Mouse (Mus musculus): ENCODE data around the gene Fgfr2.

Gene Fgfr2

GRCm38 (mm10) chr7:131846066-131846905 is 1276.9 kb downstream of the Fgfr2 start:
- no peak for DNase-seq (ENCODE audit: low spot score in 2 of 2)

GRCm38 (mm10) chr7:131830261-131830660 is 1292.9 kb downstream of the Fgfr2 start:
- no peak for DNase-seq (ENCODE audit: low spot score in 2 of 2)

GRCm38 (mm10) chr7:131826811-131827210 is 1296.3 kb downstream of the Fgfr2 start:
- DNase-seq (ENCODE audit: low spot score in 2 of 2) = no peak

- DNase-seq (ENCODE audit: low spot score in 2 of 2) = peak; percentile 19 to 44
These were observed 1305.2 kb downstream of the Fgfr2 start for GRCm38 (mm10) chr7:131817976-131818375.

- DNase-seq (ENCODE audit: low spot score in 2 of 2) = no peak
These were observed 1306.5 kb downstream of the Fgfr2 start for GRCm38 (mm10) chr7:131816641-131817040.

- DNase-seq (ENCODE audit: low spot score in 2 of 2) = no peak
These were observed 1311.0 kb downstream of the Fgfr2 start for GRCm38 (mm10) chr7:131812116-131812515.

- no peak for DNase-seq (ENCODE audit: low spot score in 2 of 2)
These were observed 1312.2 kb downstream of the Fgfr2 start for GRCm38 (mm10) chr7:131810916-131811315.

- DNase-seq (ENCODE audit: low spot score in 2 of 2) = no peak
These were observed 1313.5 kb downstream of the Fgfr2 start for GRCm38 (mm10) chr7:131809584-131810181.

GRCm38 (mm10) chr7:131807257-131807656 is 1315.9 kb downstream of the Fgfr2 start:
- DNase-seq (ENCODE audit: low spot score in 2 of 2) = no peak

- DNase-seq (ENCODE audit: low spot score in 2 of 2) = no peak
These were observed 1317.5 kb downstream of the Fgfr2 start for GRCm38 (mm10) chr7:131805525-131806202.

- no peak for DNase-seq (ENCODE audit: low spot score in 2 of 2)
These were observed 1322.6 kb downstream of the Fgfr2 start for GRCm38 (mm10) chr7:131800416-131801045.

GRCm38 (mm10) chr7:131797161-131797560 is 1326.0 kb downstream of the Fgfr2 start:
- no peak for DNase-seq (ENCODE audit: low spot score in 2 of 2)

GRCm38 (mm10) chr7:131788595-131789206 is 1334.4 kb downstream of the Fgfr2 start:
- DNase-seq (ENCODE audit: low spot score in 2 of 2) = no peak

GRCm38 (mm10) chr7:131785721-131786120 is 1337.4 kb downstream of the Fgfr2 start:
- no peak for DNase-seq (ENCODE audit: low spot score in 2 of 2)

- DNase-seq (ENCODE audit: low spot score in 2 of 2) = no peak
These were observed 1344.7 kb downstream of the Fgfr2 start for GRCm38 (mm10) chr7:131778271-131778985.

GRCm38 (mm10) chr7:131777461-131778270 is 1345.5 kb downstream of the Fgfr2 start:
- no peak for DNase-seq (ENCODE audit: low spot score in 2 of 2)

GRCm38 (mm10) chr7:131776191-131776752 is 1346.9 kb downstream of the Fgfr2 start:
- DNase-seq (ENCODE audit: low spot score in 2 of 2) = no peak

- DNase-seq (ENCODE audit: low spot score in 2 of 2) = no peak
These were observed 1365.2 kb downstream of the Fgfr2 start for GRCm38 (mm10) chr7:131757922-131758321.

GRCm38 (mm10) chr7:131747152-131748010 is 1375.8 kb downstream of the Fgfr2 start:
- no peak for DNase-seq (ENCODE audit: low spot score in 2 of 2)
